Mouse (Mus musculus): ENCODE results near the gene Dlx5. TPM values are rescaled to one million over a fixed set of nuclear protein-coding genes. Genes with fewer than 3 reads are reported as not detected.

Dlx5 gene
- polyA plus RNA-seq, 1 experiment from 2014 or later: 0.74 TPM

- no peak for ATAC-seq (ENCODE audit: insufficient read depth, low FRiP score, low TSS enrichment)
- no peaks in the 10 kb centered on the region for H3K36me3 ChIP-seq (ENCODE audit: control insufficient read depth, insufficient read depth, low read length)
- no peaks in the 10 kb centered on the region for H3K9me3 ChIP-seq (ENCODE audit: control insufficient read depth, low read length)
- H3K4me2 ChIP-seq (ENCODE audit: low read depth): no peak overlapping the region
- H3K4me3 ChIP-seq (ENCODE audit: low read depth, low read length): no peak overlapping the region
- peaks cover 96% of the 10 kb centered on the region for H3K27me3 ChIP-seq (ENCODE audit: control insufficient read depth, insufficient read depth, low read length)
- peaks cover 11% of the 10 kb centered on the region for H3K4me1 ChIP-seq (ENCODE audit: control insufficient read depth, insufficient read depth, low read length)
- WGBS: 0% methylated on average over 1 of the region's 1 CpGs
- DNase-seq (ENCODE audit: low spot score): no peak
- H3K9ac ChIP-seq (ENCODE audit: low read length): no peak overlapping the region
- H3K27ac ChIP-seq (ENCODE audit: low read depth, low read length): no peak overlapping the region
Measured at GRCm38 (mm10) chr6:6858571-6858970, 23.3 kb downstream of the Dlx5 start.

DNA sequence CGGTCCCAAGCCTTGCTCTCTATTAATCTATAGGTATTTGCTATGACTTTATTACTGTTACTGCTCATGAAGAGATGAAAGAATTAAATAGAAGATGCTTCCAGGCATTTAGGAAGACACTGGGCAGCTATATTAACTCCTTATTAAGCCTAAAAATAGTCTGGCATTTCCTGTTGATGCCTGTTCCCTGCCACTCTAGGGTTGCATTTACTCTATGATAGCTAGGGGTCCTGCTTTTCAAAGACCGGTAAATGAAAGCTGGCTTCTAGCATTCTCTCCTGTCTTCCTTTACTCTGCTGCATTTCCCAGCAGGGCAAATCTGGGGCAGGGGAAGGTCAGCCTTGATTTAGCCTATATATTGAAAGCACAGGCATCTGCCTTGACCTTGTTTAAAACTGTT, 24.1 kb downstream of the Dlx5 start:
- no peak for ATAC-seq (ENCODE audit: insufficient read depth, low FRiP score, low TSS enrichment)
- Histone ChIP-seq H3K9ac (ENCODE audit: low read length) (no peak overlapping the region), H3K27me3 (ENCODE audit: control insufficient read depth, insufficient read depth, low read length) (peaks cover 96% of the 10 kb centered on the region), H3K27ac (ENCODE audit: low read depth, low read length) (no peak overlapping the region), H3K4me2 (ENCODE audit: low read depth) (no peak overlapping the region), H3K36me3 (ENCODE audit: control insufficient read depth, insufficient read depth, low read length) (no peaks in the 10 kb centered on the region), H3K4me3 (ENCODE audit: low read depth, low read length) (no peak overlapping the region), H3K9me3 (ENCODE audit: control insufficient read depth, low read length) (no peaks in the 10 kb centered on the region), H3K4me1 (ENCODE audit: control insufficient read depth, insufficient read depth, low read length) (peaks cover 8% of the 10 kb centered on the region; the same call in 1 of the 2 replicates)
- 11% methylated on average over 2 of the region's 2 CpGs for WGBS
- no peak for DNase-seq (ENCODE audit: low spot score)

DNA sequence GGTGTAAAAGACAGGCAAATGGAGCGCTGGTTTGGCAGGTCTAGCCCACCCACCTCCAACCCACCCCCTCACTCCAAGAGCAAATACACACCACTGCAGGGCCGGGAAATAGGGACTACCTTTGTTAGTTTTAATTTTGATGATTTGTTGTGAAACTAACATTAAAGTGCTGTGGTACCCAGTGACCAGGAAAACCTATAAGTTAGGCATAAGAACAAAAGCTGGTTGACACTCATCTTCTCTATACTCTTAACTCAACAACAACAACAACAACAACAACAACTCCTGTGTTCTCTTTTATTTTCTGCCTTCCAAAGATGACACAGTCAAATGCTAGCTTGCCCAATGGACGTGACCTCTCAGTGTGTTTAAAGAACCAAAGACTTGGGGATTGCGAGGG, 25.0 kb downstream of the Dlx5 start:
- Histone ChIP-seq H3K4me1 (ENCODE audit: control insufficient read depth, insufficient read depth, low read length) (peaks cover 3% of the 10 kb centered on the region; the same call in 1 of the 2 replicates), H3K4me3 (ENCODE audit: low read depth, low read length) (no peak overlapping the region), H3K9ac (ENCODE audit: low read length) (no peak overlapping the region), H3K27me3 (ENCODE audit: control insufficient read depth, insufficient read depth, low read length) (peaks cover 97% of the 10 kb centered on the region), H3K4me2 (ENCODE audit: low read depth) (no peak overlapping the region), H3K27ac (ENCODE audit: low read depth, low read length) (no peak overlapping the region), H3K9me3 (ENCODE audit: control insufficient read depth, low read length) (no peaks in the 10 kb centered on the region), H3K36me3 (ENCODE audit: control insufficient read depth, insufficient read depth, low read length) (no peaks in the 10 kb centered on the region)
- DNase-seq (ENCODE audit: low spot score) (no peak), ATAC-seq (ENCODE audit: insufficient read depth, low FRiP score, low TSS enrichment) (no peak)
- 1% methylated on average over 4 of the region's 4 CpGs for WGBS

- peaks cover 3% of the 10 kb centered on the region; the same call in 1 of the 2 replicates for H3K4me1 ChIP-seq (ENCODE audit: control insufficient read depth, insufficient read depth, low read length)
- WGBS: under 1% methylated on average over 20 of the region's 20 CpGs
- no peaks in the 10 kb centered on the region for H3K9me3 ChIP-seq (ENCODE audit: control insufficient read depth, low read length)
- H3K4me3 ChIP-seq (ENCODE audit: low read depth, low read length): no peak overlapping the region
- H3K27ac ChIP-seq (ENCODE audit: low read depth, low read length): no peak overlapping the region
- no peak overlapping the region for H3K4me2 ChIP-seq (ENCODE audit: low read depth)
- no peak overlapping the region for H3K9ac ChIP-seq (ENCODE audit: low read length)
- H3K27me3 ChIP-seq (ENCODE audit: control insufficient read depth, insufficient read depth, low read length): peaks cover 98% of the 10 kb centered on the region
- H3K36me3 ChIP-seq (ENCODE audit: control insufficient read depth, insufficient read depth, low read length): no peaks in the 10 kb centered on the region
- ATAC-seq (ENCODE audit: insufficient read depth, low FRiP score, low TSS enrichment): no peak; the same call in 1 of the 2 replicates
- peak; percentile 50 for DNase-seq (ENCODE audit: low spot score)
Measured at GRCm38 (mm10) chr6:6856316-6856715, 25.6 kb downstream of the Dlx5 start.

- no peak overlapping the region for H3K27ac ChIP-seq (ENCODE audit: low read depth, low read length)
- no peaks in the 10 kb centered on the region for H3K9me3 ChIP-seq (ENCODE audit: control insufficient read depth, low read length)
- ATAC-seq (ENCODE audit: insufficient read depth, low FRiP score, low TSS enrichment) (no peak), DNase-seq (ENCODE audit: low spot score) (peak; percentile 22)
- no peak overlapping the region for H3K4me2 ChIP-seq (ENCODE audit: low read depth)
- peaks cover under 1% of the 10 kb centered on the region; the same call in 1 of the 2 replicates for H3K4me1 ChIP-seq (ENCODE audit: control insufficient read depth, insufficient read depth, low read length)
- H3K36me3 ChIP-seq (ENCODE audit: control insufficient read depth, insufficient read depth, low read length): no peaks in the 10 kb centered on the region
- peaks cover 98% of the 10 kb centered on the region for H3K27me3 ChIP-seq (ENCODE audit: control insufficient read depth, insufficient read depth, low read length)
- H3K9ac ChIP-seq (ENCODE audit: low read length): no peak overlapping the region
- WGBS: 0% methylated on average over 10 of the region's 10 CpGs
- no peak overlapping the region for H3K4me3 ChIP-seq (ENCODE audit: low read depth, low read length)
Measured at GRCm38 (mm10) chr6:6855746-6856185, 26.1 kb downstream of the Dlx5 start.

DNA sequence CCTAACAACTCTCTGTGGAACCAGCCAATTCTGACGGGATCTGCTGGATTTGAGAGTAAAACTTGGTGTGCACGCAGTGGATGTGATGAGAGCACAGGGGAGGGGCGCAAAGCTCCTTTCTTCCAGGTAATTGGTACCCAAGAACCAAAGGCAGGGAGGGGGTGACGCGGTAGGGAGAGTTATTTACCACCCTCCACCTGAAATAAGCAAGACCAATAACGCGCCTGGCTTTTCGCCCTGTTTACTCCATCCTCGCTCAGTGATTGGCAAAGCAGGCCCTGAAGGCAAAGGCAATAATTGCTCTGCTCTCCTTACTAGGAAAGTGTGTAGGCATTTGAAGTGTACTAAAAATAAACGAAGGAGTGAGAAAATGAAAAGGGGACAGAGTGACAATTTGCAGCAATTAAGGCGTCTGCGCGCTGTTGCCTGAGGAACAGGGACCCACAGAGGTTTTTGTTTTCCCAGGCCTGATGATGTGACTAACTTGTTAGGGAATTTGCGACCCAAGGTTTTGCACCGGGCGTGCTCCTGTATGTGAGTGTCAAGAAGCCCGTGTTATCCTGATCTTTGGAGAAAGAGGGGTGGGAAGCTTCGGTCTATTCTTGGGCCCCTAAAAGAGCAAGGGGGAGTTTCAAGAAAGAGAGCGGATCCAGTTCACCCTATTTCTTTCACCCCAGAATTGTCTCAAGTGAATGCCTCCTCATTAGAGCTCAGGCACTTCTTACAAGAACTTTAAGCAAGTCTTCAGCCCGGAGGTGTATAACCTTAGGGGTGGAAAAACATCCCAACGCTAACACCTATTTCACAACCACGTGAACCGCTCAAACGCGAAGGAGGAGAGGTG, 26.8 kb downstream of the Dlx5 start:
- ATAC-seq (ENCODE audit: insufficient read depth, low FRiP score, low TSS enrichment) (no peak), DNase-seq (ENCODE audit: low spot score) (peak; percentile 28)
- no peaks in the 10 kb centered on the region for H3K36me3 ChIP-seq (ENCODE audit: control insufficient read depth, insufficient read depth, low read length)
- no peaks in the 10 kb centered on the region for H3K9me3 ChIP-seq (ENCODE audit: control insufficient read depth, low read length)
- peaks cover 98% of the 10 kb centered on the region for H3K27me3 ChIP-seq (ENCODE audit: control insufficient read depth, insufficient read depth, low read length)
- no peak overlapping the region for H3K4me3 ChIP-seq (ENCODE audit: low read depth, low read length)
- no peak overlapping the region for H3K27ac ChIP-seq (ENCODE audit: low read depth, low read length)
- no peak overlapping the region for H3K9ac ChIP-seq (ENCODE audit: low read length)
- WGBS: under 1% methylated on average over 25 of the region's 25 CpGs
- H3K4me2 ChIP-seq (ENCODE audit: low read depth): no peak overlapping the region
- no peaks in the 10 kb centered on the region for H3K4me1 ChIP-seq (ENCODE audit: control insufficient read depth, insufficient read depth, low read length)

- Histone ChIP-seq H3K27ac (ENCODE audit: low read depth, low read length) (no peak overlapping the region), H3K9ac (ENCODE audit: low read length) (no peak overlapping the region), H3K27me3 (ENCODE audit: control insufficient read depth, insufficient read depth, low read length) (peaks cover 97% of the 10 kb centered on the region), H3K4me1 (ENCODE audit: control insufficient read depth, insufficient read depth, low read length) (no peaks in the 10 kb centered on the region), H3K4me3 (ENCODE audit: low read depth, low read length) (no peak overlapping the region), H3K36me3 (ENCODE audit: control insufficient read depth, insufficient read depth, low read length) (no peaks in the 10 kb centered on the region), H3K9me3 (ENCODE audit: control insufficient read depth, low read length) (no peaks in the 10 kb centered on the region), H3K4me2 (ENCODE audit: low read depth) (no peak overlapping the region)
- 0% methylated on average over 9 of the region's 9 CpGs for WGBS
- ATAC-seq (ENCODE audit: insufficient read depth, low FRiP score, low TSS enrichment) (no peak), DNase-seq (ENCODE audit: low spot score) (peak; percentile 12)
Measured at GRCm38 (mm10) chr6:6854176-6854575, 27.7 kb downstream of the Dlx5 start.

GRCm38 (mm10) chr6:6852944-6853343, 28.9 kb downstream of the Dlx5 start:
- no peak overlapping the region for H3K27ac ChIP-seq (ENCODE audit: low read depth, low read length)
- H3K36me3 ChIP-seq (ENCODE audit: control insufficient read depth, insufficient read depth, low read length): no peaks in the 10 kb centered on the region
- no peak overlapping the region for H3K4me2 ChIP-seq (ENCODE audit: low read depth)
- DNase-seq (ENCODE audit: low spot score) (no peak), ATAC-seq (ENCODE audit: insufficient read depth, low FRiP score, low TSS enrichment) (no peak)
- H3K9ac ChIP-seq (ENCODE audit: low read length): no peak overlapping the region
- no peak overlapping the region for H3K4me3 ChIP-seq (ENCODE audit: low read depth, low read length)
- no peaks in the 10 kb centered on the region for H3K9me3 ChIP-seq (ENCODE audit: control insufficient read depth, low read length)
- WGBS: 26% methylated on average over 3 of the region's 3 CpGs
- no peaks in the 10 kb centered on the region for H3K4me1 ChIP-seq (ENCODE audit: control insufficient read depth, insufficient read depth, low read length)
- peaks cover 95% of the 10 kb centered on the region for H3K27me3 ChIP-seq (ENCODE audit: control insufficient read depth, insufficient read depth, low read length)

GRCm38 (mm10) chr6:6851166-6851565, 30.7 kb downstream of the Dlx5 start:
- Histone ChIP-seq H3K4me1 (ENCODE audit: control insufficient read depth, insufficient read depth, low read length) (no peaks in the 10 kb centered on the region), H3K27ac (ENCODE audit: low read depth, low read length) (no peak overlapping the region), H3K27me3 (ENCODE audit: control insufficient read depth, insufficient read depth, low read length) (peaks cover 88% of the 10 kb centered on the region), H3K9me3 (ENCODE audit: control insufficient read depth, low read length) (no peaks in the 10 kb centered on the region), H3K4me3 (ENCODE audit: low read depth, low read length) (no peak overlapping the region), H3K9ac (ENCODE audit: low read length) (no peak overlapping the region), H3K36me3 (ENCODE audit: control insufficient read depth, insufficient read depth, low read length) (no peaks in the 10 kb centered on the region), H3K4me2 (ENCODE audit: low read depth) (no peak overlapping the region)
- DNase-seq (ENCODE audit: low spot score) (peak; percentile 12), ATAC-seq (ENCODE audit: insufficient read depth, low FRiP score, low TSS enrichment) (no peak)
- under 1% methylated on average over 10 of the region's 10 CpGs for WGBS
